Mouse (Mus musculus) liver, embryonic 14.5 days (tissue): ENCODE data around the gene Hoxb5.

Experiments
- CTCF ChIP-seq: IDR thresholded peaks from 2 replicates; pipeline ENCODE4 v1.5.1; 2016; ENCODE audit warnings: antibody characterized with exemption, low read depth, control low read depth
- EP300 ChIP-seq: IDR thresholded peaks from 2 replicates; pipeline ENCODE4 v1.6.1; 2016; ENCODE audit warnings: antibody characterized with exemption, low read depth

DNA sequence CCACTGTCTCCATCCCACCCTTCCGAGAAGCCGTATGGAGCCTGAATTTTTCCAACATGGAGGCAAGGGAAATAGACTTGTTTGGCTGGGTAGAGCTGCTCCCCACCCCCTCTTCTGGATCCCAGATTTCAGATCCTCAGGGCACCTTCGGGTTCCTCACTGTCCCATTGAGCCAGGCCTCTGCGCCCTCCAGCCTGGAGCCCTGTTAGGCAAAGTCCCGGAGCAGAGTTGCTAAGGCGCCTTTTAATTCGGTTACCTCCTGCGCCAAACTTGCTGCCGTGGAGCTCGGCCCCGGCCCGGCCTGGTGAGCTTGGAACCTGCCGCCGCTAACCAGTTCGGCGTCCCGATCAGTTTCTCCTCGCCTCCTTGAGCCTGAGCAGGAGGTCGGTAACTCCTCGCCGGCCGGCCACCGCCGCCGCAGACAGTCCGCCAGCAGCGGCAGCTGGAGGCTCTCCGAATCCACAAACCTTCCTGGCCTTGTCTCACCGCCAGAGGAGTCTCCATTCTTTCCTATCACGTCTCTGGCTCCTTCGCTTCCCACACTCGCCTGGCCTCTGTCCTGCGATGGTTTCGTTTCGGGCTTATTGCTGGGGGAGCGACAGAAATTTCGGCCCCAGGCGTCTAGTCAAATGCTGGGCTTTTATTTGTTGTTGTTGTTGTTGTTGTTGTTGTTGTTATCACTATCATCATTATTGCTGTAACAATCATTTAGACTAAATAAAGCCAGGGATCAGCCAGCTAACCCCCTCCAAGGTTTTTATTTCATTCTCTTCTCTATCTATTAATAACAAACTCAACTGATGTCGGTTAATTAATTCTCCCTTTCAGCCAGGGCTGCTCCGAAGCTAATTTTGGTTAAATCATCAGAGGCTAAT is 38.8 kb downstream of the Hoxb5 start:
- TF ChIP-seq CTCF (no peak), EP300 (no peak)
